Mouse (Mus musculus) lung, postnatal 4 days (tissue): ENCODE data around the gene Gzmm.

Experiments
- DNase-seq, 2 experiments: peaks; one replicate each; pipeline ENCODE4 v3.0.0; 2021

Gzmm gene

GRCm38 (mm10) chr10:79729357-79729965 is 40.6 kb downstream of the Gzmm start:
- no peak for DNase-seq

- DNase-seq = no peak
Measured at GRCm38 (mm10) chr10:79732500-79732899, 43.7 kb downstream of the Gzmm start.

GRCm38 (mm10) chr10:79733847-79734246 is 45.0 kb downstream of the Gzmm start:
- no peak for DNase-seq

- DNase-seq = no peak
Measured at GRCm38 (mm10) chr10:79735361-79735760, 46.5 kb downstream of the Gzmm start.

- no peak for DNase-seq
Measured at GRCm38 (mm10) chr10:79736706-79737105, 47.9 kb downstream of the Gzmm start.

GRCm38 (mm10) chr10:79738259-79738658 is 49.4 kb downstream of the Gzmm start:
- DNase-seq = no peak

- no peak for DNase-seq
Measured at GRCm38 (mm10) chr10:79739234-79739633, 50.4 kb downstream of the Gzmm start.

GRCm38 (mm10) chr10:79740863-79741262 is 52.0 kb downstream of the Gzmm start:
- DNase-seq = no peak

GRCm38 (mm10) chr10:79743161-79743560 is 54.3 kb downstream of the Gzmm start:
- no peak for DNase-seq

GRCm38 (mm10) chr10:79743650-79744365 is 55.0 kb downstream of the Gzmm start:
- DNase-seq = no peak
